Mouse (Mus musculus) liver, postnatal 0 days (tissue): ENCODE data around the gene Zfp446.

ENCODE experiments used
- CTCF ChIP-seq: sonication (generic); IDR thresholded peaks from 2 replicates; pipeline ENCODE4 v1.5.1; 2016; ENCODE audit warnings: antibody characterized with exemption, low read depth
- EP300 ChIP-seq: IDR thresholded peaks from 2 replicates; pipeline ENCODE4 v1.6.1; 2016; ENCODE audit warnings: antibody characterized with exemption, low read depth, mild to moderate bottlenecking

DNA sequence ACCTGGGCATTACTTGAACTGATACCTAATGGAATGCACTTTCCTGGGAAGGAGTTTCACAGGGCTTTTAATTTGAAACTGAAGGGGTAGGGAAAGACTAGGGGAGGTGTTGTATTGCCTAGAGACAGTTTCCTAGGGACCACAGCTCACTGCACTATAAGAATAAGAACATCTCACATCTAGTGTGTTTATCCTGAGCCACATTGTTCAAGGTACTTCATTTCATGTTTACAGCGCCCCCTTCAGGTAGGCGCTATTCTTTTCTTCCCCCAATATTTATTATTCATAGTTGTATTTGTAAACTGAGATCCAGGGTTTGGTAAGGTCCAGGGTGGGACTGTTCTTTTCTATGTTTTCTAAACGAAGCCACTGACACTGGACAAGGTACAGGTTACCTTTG lies 14.6 kb downstream of the Zfp446 start:
- peak; percentile 69 for TF ChIP-seq CTCF
- TF ChIP-seq EP300, result no peak
